Mouse (Mus musculus) left cerebral cortex, adult 18-20 months (tissue): ENCODE measurements around the gene Pde3b. TPM values are rescaled to one million over a fixed set of nuclear protein-coding genes. Genes with fewer than 3 reads are reported as not detected.

Experiments
- total RNA-seq, 2 experiments: library from RNA; stranded (reverse); gene quantifications; 2 replicates each; pipeline ENCODE4 v1.2.3; 2021

Gene Pde3b
- total RNA-seq, 2 experiments from 2014 or later = 7.7 to 8.3 TPM

Other genes with a start within 250 kb of the Pde3b start
- 10 to 100 TPM; 58.7 to 61.6 TPM for gene Copb1, start 160.6 kb upstream of the Pde3b start, total RNA-seq
- gene Psma1, start 139.2 kb upstream of the Pde3b start, total RNA-seq = 100 to 1,000 TPM; 107 to 109 TPM
- gene Cyp2r1, start 147.7 kb downstream of the Pde3b start, total RNA-seq = 1 to 10 TPM in 1 of 2 experiments, under 1 TPM in 1; 0.93 to 1.7 TPM
- gene Calca, start 221.1 kb downstream of the Pde3b start, total RNA-seq = 1 to 10 TPM in 1 of 2 experiments, under 1 TPM in 1; 0.98 to 1.2 TPM